Mouse (Mus musculus): ENCODE results near the gene Dbx1. TPM values are rescaled to one million over a fixed set of nuclear protein-coding genes. Genes with fewer than 3 reads are reported as not detected.

The Dbx1 gene
- total RNA-seq (2012; rRNA removed) (not detected in 2 replicates), polyA plus RNA-seq (2012; ENCODE audit: insufficient read depth in 1 of 2, insufficient read length in 2 of 2, low read depth in 1 of 2, low replicate concordance in 2 of 2, missing spikeins in 1 of 2) (not detected)

DNA sequence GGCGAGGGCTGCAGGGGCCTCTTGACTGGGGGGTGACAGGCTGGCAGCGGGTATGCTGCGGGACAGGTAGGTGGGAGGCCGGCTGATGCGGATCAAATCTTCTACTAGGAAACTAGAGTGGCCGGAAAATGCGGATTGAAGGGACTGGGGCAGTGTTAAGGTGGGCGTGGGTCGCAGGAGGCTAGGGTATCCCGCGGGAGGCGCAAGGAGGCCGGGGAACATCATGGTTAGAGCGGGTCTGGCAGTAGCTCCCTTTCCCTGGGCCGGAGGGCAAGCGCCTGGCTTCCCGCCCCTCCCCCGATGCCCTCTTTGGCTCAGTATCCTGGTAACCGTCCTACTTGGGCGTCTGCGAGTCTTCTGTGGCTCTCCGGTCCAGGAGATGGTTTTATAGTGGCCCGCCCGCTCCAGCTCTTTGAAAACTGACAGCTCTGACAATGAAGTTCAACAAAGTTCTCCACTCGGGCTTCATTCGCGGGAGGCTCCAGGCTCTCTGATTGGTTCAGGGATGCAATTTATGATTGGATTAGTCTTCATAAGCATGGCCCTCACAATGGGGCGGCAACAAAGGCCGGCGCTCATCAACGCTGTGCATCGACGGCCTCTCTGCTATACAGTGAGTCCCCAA lies at the start of gene Dbx1:
Gene Dbx1, minus strand, starts transcription at position 359 of the 625 bp plus-strand sequence.
- DNase-seq (ENCODE audit: low read depth, low spot score), result no peak
- no peaks in the 10 kb centered on the region for H3K79me2 ChIP-seq (ENCODE audit: control insufficient read depth, insufficient read depth, low read length, poor library complexity)
- no peak for TF ChIP-seq MEF2A (IDR thresholded peaks at IDR 0.05; ENCODE audit: extremely low read depth, insufficient replicate concordance, low read depth, low read length, poor library complexity, severe bottlenecking)
- TF ChIP-seq CHD1 (IDR thresholded peaks at IDR 0.05; ENCODE audit: low read depth, low read length), result no peak
- no peak within 1 kb of the TSS for H3K4me3 ChIP-seq (ENCODE audit: control insufficient read depth in 1 of 2, insufficient read depth in 1 of 2, low read depth in 2 of 2, low read length in 2 of 2)
- no peaks in the 10 kb centered on the region for H3K27me3 ChIP-seq (ENCODE audit: control insufficient read depth in 1 of 2, insufficient read depth in 2 of 2, low read length in 2 of 2)
- H3K36me3 ChIP-seq (ENCODE audit: control insufficient read depth in 1 of 2, insufficient read depth in 2 of 2, low read length in 2 of 2), result no peaks in the 10 kb centered on the region
- no peaks in the 10 kb centered on the region for H3K4me1 ChIP-seq (ENCODE audit: control insufficient read depth in 1 of 2, insufficient read depth in 2 of 2, low read length in 2 of 2)
- H3K9ac ChIP-seq (ENCODE audit: control insufficient read depth, low read depth, low read length, poor library complexity, severe bottlenecking), result no peak within 1 kb of the TSS
- H3K27ac ChIP-seq (ENCODE audit: control insufficient read depth, low read depth, low read length), result no peak within 1 kb of the TSS
- H3K9me3 ChIP-seq (replicated peaks; ENCODE audit: insufficient read depth, low read length), result no peaks in the 10 kb centered on the region

- no peaks in the 10 kb centered on the region; a peak in 1 of 4 replicates for H3K27me3 ChIP-seq (ENCODE audit: control insufficient read depth in 1 of 2, insufficient read depth in 2 of 2, low read length in 2 of 2)
Observed at GRCm38 (mm10) chr7:49678826-49679377, 42.3 kb upstream of the Dbx1 start.

DNA sequence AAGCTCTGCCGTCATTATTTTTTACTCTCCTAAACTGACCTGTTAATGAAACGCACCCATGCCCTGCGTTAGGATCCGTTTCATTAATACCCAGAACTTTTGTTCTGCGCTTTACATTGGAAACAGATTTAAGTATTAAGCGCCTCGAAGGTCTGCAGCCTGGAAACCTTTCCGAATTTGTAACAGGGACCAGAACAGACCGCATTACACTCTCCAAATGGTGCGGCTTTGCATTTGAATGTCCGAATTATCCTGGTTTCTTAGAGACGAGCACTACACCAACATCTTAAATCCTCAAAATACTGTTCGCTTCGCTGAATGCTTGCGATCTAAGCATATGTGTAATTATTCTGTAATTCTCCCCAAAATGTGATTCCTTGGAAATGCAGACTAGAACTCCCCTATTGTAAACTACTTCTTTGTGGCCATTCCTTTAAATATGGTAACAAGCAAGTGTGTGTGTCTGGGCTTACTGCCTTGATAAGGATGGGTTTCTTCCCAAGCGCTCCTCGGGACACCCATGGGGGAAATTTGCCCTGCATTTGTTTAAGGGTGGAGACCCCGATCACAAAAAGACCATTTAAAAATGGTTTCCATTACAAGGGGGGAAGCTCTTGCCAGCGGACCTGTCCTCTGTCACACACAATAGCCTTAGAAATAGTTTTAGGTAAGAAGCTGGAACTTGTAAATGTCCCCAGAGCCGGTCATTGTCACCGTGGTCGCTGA lies 41.6 kb upstream of the Dbx1 start:
- Histone ChIP-seq H3K36me3 (ENCODE audit: control insufficient read depth in 1 of 2, insufficient read depth in 2 of 2, low read length in 2 of 2) (no peaks in the 10 kb centered on the region), H3K79me2 (ENCODE audit: control insufficient read depth, insufficient read depth, low read length, poor library complexity) (no peaks in the 10 kb centered on the region), H3K27ac (ENCODE audit: control insufficient read depth, low read depth, low read length) (no peak overlapping the region), H3K4me1 (ENCODE audit: control insufficient read depth in 1 of 2, insufficient read depth in 2 of 2, low read length in 2 of 2) (no peaks in the 10 kb centered on the region), H3K4me3 (ENCODE audit: control insufficient read depth in 1 of 2, insufficient read depth in 1 of 2, low read depth in 2 of 2, low read length in 2 of 2) (no peak overlapping the region), H3K27me3 (ENCODE audit: control insufficient read depth in 1 of 2, insufficient read depth in 2 of 2, low read length in 2 of 2) (no peaks in the 10 kb centered on the region; a peak in 1 of 4 replicates), H3K9me3 (replicated peaks; ENCODE audit: insufficient read depth, low read length) (no peaks in the 10 kb centered on the region), H3K9ac (ENCODE audit: control insufficient read depth, low read depth, low read length, poor library complexity, severe bottlenecking) (no peak overlapping the region)
- DNase-seq (ENCODE audit: low read depth, low spot score), result no peak
- no peak for TF ChIP-seq POLR2AphosphoS2 (IDR thresholded peaks at IDR 0.05; ENCODE audit: low read length)
- TF ChIP-seq MYB (IDR thresholded peaks at IDR 0.05; ENCODE audit: low read depth, low read length), result no peak
- no peak for TF ChIP-seq TBP (IDR thresholded peaks at IDR 0.05; ENCODE audit: low read depth, low read length)
- no peak for TF ChIP-seq MXI1 (IDR thresholded peaks at IDR 0.05; ENCODE audit: low read depth, low read length)
- no peak for TF ChIP-seq MYC (IDR thresholded peaks at IDR 0.05; ENCODE audit: low read depth, low read length)
- no peak for TF ChIP-seq CHD1 (IDR thresholded peaks at IDR 0.05; ENCODE audit: low read depth, low read length)
- no peak for TF ChIP-seq TCF12 (IDR thresholded peaks at IDR 0.05; ENCODE audit: low read depth, low read length)
- TF ChIP-seq USF1 (IDR thresholded peaks at IDR 0.05; ENCODE audit: low read depth, low read length), result no peak
- no peak for TF ChIP-seq MAFK (IDR thresholded peaks at IDR 0.05; ENCODE audit: borderline replicate concordance, low read depth, low read length)
- no peak for TF ChIP-seq CHD2 (IDR thresholded peaks at IDR 0.05; ENCODE audit: low read length)
- no peak for TF ChIP-seq NELFE (IDR thresholded peaks at IDR 0.05; ENCODE audit: low read depth, low read length)
- TF ChIP-seq MEF2A (IDR thresholded peaks at IDR 0.05; ENCODE audit: extremely low read depth, insufficient replicate concordance, low read depth, low read length, poor library complexity, severe bottlenecking), result no peak
- no peak for TF ChIP-seq TAL1 (IDR thresholded peaks at IDR 0.05; ENCODE audit: low read length)
- no peak for TF ChIP-seq USF2 (IDR thresholded peaks at IDR 0.05; ENCODE audit: borderline replicate concordance in 1 of 2, insufficient read depth in 1 of 2, low read depth in 1 of 2, low read length in 2 of 2)
- TF ChIP-seq MAX (IDR thresholded peaks at IDR 0.05; ENCODE audit: low read length), result no peak
- no peak for TF ChIP-seq POLR2A (IDR thresholded peaks at IDR 0.05; ENCODE audit: control insufficient read depth in 1 of 2, insufficient read depth in 1 of 2, low read depth in 1 of 2, low read length in 2 of 2, poor library complexity in 1 of 2)
- TF ChIP-seq RCOR1 (IDR thresholded peaks at IDR 0.05; ENCODE audit: low read depth, low read length), result no peak
- no peak for TF ChIP-seq RAD21 (IDR thresholded peaks at IDR 0.05; ENCODE audit: low read depth, low read length)
- TF ChIP-seq HCFC1 (IDR thresholded peaks at IDR 0.05; ENCODE audit: low read depth, low read length), result no peak
- TF ChIP-seq SIN3A (IDR thresholded peaks at IDR 0.05; ENCODE audit: low read length), result no peak

More at GRCm38 (mm10) chr7:49678826-49679377, 42.3 kb upstream of the Dbx1 start:
- no peaks in the 10 kb centered on the region for H3K4me1 ChIP-seq (ENCODE audit: control insufficient read depth in 1 of 2, insufficient read depth in 2 of 2, low read length in 2 of 2)
- no peak overlapping the region for H3K4me3 ChIP-seq (ENCODE audit: control insufficient read depth in 1 of 2, insufficient read depth in 1 of 2, low read depth in 2 of 2, low read length in 2 of 2)
- DNase-seq (ENCODE audit: low read depth, low spot score), result no peak
- no peak overlapping the region for H3K9ac ChIP-seq (ENCODE audit: control insufficient read depth, low read depth, low read length, poor library complexity, severe bottlenecking)
- H3K79me2 ChIP-seq (ENCODE audit: control insufficient read depth, insufficient read depth, low read length, poor library complexity), result no peaks in the 10 kb centered on the region
- no peaks in the 10 kb centered on the region for H3K36me3 ChIP-seq (ENCODE audit: control insufficient read depth in 1 of 2, insufficient read depth in 2 of 2, low read length in 2 of 2)
- H3K9me3 ChIP-seq (replicated peaks; ENCODE audit: insufficient read depth, low read length), result no peaks in the 10 kb centered on the region
- TF ChIP-seq NRF1 (IDR thresholded peaks at IDR 0.05; ENCODE audit: insufficient read depth, low read depth, low read length, poor library complexity, severe bottlenecking) (no peak), POLR2AphosphoS5 (IDR thresholded peaks at IDR 0.05; ENCODE audit: borderline replicate concordance, low read depth, low read length) (no peak), ELF1 (IDR thresholded peaks at IDR 0.05; ENCODE audit: low read depth, low read length) (no peak), KAT2A (conservative IDR thresholded peaks at IDR 0.05; ENCODE audit: low read depth, low read length) (no peak), TCF12 (IDR thresholded peaks at IDR 0.05; ENCODE audit: low read depth, low read length) (no peak), CHD2 (IDR thresholded peaks at IDR 0.05; ENCODE audit: low read length) (no peak), TBP (IDR thresholded peaks at IDR 0.05; ENCODE audit: low read depth, low read length) (no peak), MYC (IDR thresholded peaks at IDR 0.05; ENCODE audit: low read depth, low read length) (no peak), TAL1 (IDR thresholded peaks at IDR 0.05; ENCODE audit: low read length) (no peak), SIN3A (IDR thresholded peaks at IDR 0.05; ENCODE audit: low read length) (no peak)
- no peak overlapping the region for H3K27ac ChIP-seq (ENCODE audit: control insufficient read depth, low read depth, low read length)

All from MEL (cell line).